Mouse (Mus musculus): ENCODE results near the gene Atp6v0a1.

The Atp6v0a1 gene

GRCm38 (mm10) chr11:101024001-101024400, 14.7 kb downstream of the Atp6v0a1 start:
- DNase-seq (ENCODE audit: low read depth in 1 of 2, low spot score in 2 of 2), result no peak

DNA sequence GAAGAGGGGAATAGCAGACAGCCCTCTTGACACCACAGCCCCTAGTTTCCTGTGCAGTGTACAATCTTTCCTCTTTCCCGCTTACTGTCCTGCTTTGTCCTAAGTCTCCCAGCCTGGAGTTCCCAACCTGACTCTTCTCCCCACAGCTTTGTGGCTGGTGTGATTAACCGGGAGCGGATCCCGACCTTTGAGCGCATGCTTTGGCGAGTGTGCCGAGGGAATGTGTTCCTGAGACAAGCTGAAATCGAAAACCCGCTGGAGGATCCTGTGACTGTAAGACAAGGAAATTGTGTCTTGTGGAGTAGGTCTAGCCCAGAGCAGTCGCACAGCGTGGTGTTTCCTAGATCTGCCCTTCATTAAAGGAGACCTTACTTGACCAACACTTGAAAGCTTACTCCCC, 17.9 kb downstream of the Atp6v0a1 start:
- no peak for DNase-seq (ENCODE audit: low read depth in 1 of 2, low spot score in 2 of 2)

- DNase-seq (ENCODE audit: low read depth in 1 of 2, low spot score in 2 of 2), result no peak
Observed at GRCm38 (mm10) chr11:101029320-101029719, 20.1 kb downstream of the Atp6v0a1 start.

DNA sequence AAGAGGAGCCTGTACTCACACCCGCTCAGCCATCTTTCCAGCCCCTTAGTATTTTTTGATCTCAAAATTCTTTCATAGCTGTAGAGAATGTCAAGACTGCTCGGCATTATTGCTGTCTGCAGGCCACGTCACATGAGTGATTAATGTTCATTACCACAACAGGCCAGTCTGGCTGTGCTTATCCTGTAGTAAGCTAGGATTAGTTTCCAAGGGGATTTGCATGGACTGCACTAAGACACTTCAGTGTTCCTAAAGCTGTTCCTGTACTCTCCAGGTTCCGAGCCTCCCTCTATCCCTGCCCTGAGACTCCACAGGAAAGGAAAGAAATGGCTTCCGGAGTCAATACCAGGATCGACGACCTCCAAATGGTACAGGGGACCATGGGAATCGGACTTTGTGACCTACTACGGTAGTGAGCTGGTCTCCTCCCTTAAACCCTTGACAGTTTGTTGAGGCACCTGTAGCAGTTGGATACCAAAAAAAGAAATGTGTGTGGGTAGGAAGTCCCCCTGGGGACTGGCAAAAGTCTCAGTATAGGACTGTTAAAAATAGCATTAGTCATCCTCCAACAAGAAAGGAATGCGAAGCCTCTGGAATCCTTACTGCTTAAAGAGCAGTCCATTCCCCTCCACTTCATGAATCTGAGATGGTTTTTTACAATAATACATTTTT, 21.0 kb downstream of the Atp6v0a1 start:
- no peak for DNase-seq (ENCODE audit: low read depth in 1 of 2, low spot score in 2 of 2)

GRCm38 (mm10) chr11:101030808-101031156, 21.5 kb downstream of the Atp6v0a1 start:
- no peak for DNase-seq (ENCODE audit: low read depth in 1 of 2, low spot score in 2 of 2)

DNA sequence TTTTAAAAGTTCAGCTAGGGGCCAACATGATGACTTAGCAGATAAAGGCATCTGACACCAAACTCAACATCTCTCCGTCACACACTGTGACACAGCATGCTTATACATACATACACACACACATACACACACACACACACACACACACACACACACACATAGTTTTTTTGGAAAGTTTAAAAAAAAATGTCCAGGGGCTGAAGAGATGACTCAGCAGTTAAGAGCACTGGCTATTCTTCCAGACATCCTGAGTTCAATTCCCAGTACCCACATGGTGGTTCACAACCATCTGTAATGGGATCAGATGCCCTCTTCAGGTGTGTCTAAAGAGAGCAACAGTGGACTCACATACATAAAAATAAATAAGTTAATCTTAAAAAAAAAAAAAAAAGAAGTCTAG, 22.2 kb downstream of the Atp6v0a1 start:
- no peak for DNase-seq (ENCODE audit: low read depth in 1 of 2, low spot score in 2 of 2)

DNA sequence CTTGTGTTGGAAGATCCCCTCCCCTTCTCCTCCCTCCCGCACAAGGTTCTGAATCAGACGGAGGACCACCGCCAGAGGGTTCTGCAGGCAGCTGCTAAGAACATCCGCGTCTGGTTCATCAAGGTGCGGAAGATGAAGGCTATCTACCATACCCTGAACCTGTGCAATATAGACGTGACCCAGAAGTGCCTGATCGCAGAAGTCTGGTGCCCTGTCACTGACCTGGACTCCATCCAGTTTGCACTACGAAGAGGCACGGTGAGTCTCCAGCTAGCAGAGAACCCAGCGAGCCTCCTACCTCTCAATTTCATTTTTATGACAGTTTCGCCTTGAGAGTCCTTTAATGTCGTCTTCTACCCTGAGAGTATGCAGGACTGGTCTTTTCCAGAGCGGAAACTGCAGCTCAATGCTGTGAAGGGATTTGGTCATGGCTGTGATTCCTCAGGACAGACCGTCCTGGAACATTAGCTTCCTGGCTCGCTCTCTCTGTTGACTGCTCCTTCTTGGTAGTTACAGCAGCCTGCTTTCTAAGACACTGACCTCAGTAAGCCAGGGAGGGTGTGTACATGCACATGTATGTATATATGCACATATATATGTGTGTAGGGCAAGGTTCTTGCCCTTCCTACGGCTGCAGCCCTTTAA, 24.7 kb downstream of the Atp6v0a1 start:
- DNase-seq (ENCODE audit: low read depth in 1 of 2, low spot score in 2 of 2), result no peak

GRCm38 (mm10) chr11:101034614-101035327, 25.5 kb downstream of the Atp6v0a1 start:
- DNase-seq (ENCODE audit: low read depth in 1 of 2, low spot score in 2 of 2), result no peak

DNA sequence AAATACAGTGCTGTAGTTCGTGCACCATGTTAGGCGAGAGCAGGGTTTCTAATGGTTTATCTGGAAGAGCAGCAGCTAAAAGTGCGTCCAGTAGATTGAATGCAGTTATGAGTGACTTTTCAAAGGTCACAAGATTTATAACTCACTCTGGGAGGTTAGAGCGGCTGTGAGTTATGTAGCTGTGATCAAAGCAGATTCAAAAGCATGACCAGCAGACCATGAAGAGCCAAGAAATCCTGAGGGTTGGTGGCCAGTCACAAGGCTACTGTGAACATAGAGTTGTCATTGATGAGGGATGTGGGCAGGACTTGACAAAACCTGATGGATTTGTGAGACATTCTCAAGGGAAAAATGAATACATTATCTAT, 26.1 kb downstream of the Atp6v0a1 start:
- DNase-seq (ENCODE audit: low read depth in 1 of 2, low spot score in 2 of 2), result no peak

GRCm38 (mm10) chr11:101037795-101038194, 28.5 kb downstream of the Atp6v0a1 start:
- DNase-seq (ENCODE audit: low read depth in 1 of 2, low spot score in 2 of 2), result no peak

- DNase-seq (ENCODE audit: low read depth in 1 of 2, low spot score in 2 of 2), result no peak
Observed at GRCm38 (mm10) chr11:101045826-101046225, 36.6 kb downstream of the Atp6v0a1 start.

GRCm38 (mm10) chr11:101046440-101046839, 37.2 kb downstream of the Atp6v0a1 start:
- no peak for DNase-seq (ENCODE audit: low read depth in 1 of 2, low spot score in 2 of 2)

DNA sequence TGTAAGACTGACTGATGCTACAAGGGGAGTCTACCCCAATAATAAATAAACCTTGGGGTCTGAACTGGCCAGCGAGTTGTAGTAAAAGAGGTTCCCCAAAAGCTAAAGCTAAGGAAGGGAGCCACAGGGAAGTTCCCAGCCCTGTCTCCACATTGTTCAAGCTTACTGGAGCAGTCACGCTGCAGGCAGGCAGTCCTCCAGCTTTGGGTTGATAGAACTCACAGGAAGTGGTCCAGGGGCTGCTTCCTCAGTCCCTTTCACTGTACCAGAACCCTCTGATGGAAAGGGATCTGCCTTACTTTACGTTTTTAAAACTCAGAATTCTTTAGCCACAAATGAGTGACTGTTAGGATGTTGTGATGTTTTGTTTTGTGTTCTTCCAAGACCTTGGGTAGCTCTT, 38.2 kb downstream of the Atp6v0a1 start:
- DNase-seq (ENCODE audit: low read depth in 1 of 2, low spot score in 2 of 2), result no peak

GRCm38 (mm10) chr11:101050359-101050758, 41.1 kb downstream of the Atp6v0a1 start:
- DNase-seq (ENCODE audit: low read depth in 1 of 2, low spot score in 2 of 2), result no peak

- DNase-seq (ENCODE audit: low read depth in 1 of 2, low spot score in 2 of 2), result no peak
Observed at GRCm38 (mm10) chr11:101051051-101051493, 41.8 kb downstream of the Atp6v0a1 start.

DNA sequence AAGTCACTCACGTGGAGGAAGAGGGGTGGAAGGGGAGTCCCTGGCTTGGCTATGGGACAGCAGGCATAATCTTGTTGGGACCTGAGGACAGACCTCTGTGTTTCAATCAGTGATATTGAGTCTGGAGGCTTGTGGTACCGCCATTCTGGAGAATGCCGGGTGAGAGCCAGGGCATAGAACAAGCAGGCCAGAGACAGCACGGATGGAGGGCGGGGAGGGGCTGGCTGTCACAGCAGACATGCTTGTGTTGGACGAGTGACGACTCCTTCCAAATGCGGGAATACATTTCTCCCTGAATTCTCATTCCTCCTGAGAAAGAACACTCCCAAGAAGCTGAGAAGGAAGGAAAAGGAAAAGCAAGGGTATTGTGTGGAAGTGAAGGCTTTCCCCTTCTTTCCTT, 42.4 kb downstream of the Atp6v0a1 start:
- no peak for DNase-seq (ENCODE audit: low read depth in 1 of 2, low spot score in 2 of 2)

GRCm38 (mm10) chr11:101052751-101053473, 43.7 kb downstream of the Atp6v0a1 start:
- DNase-seq (ENCODE audit: low read depth in 1 of 2, low spot score in 2 of 2), result no peak

GRCm38 (mm10) chr11:101053974-101054373, 44.7 kb downstream of the Atp6v0a1 start:
- DNase-seq (ENCODE audit: low read depth in 1 of 2, low spot score in 2 of 2), result no peak

DNA sequence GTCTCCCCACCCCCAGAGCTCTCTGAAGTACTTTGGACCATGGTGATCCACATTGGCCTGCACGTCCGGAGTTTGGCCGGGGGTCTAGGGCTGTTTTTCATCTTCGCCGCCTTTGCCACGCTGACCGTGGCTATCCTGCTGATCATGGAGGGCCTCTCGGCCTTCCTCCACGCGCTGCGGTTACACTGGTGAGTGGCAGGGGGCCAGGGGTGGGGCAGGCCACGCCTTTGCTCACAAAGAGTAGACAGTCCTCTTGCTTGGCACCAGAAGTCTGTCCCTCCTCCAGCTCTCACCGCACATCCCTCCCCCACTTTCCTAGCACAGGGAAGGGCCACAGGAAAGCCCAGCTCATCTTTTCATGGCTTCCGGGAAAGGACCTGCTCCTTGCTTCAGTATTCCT, 46.2 kb downstream of the Atp6v0a1 start:
- DNase-seq (ENCODE audit: low read depth in 1 of 2, low spot score in 2 of 2), result no peak

DNA sequence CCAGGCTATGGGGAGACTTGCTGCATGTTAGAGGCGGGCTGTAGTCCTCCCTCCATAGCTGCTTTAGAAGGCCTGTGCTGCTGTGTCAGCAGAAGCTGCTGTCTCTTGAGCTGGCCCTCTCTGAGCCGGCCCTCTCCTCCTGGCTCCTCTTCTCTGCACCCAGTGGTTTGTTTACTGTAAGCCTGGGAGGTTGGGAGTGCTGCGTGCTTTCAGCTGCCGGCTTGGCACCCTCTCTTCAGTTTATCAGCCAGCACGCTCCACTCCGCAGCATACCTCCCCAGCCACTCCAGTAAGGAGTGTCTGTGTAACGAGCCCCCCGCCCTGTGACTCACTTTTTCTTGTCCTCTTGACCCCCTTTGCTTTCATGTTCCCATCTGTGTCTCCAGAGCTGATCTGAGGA, 47.6 kb downstream of the Atp6v0a1 start:
- no peak for DNase-seq (ENCODE audit: low read depth in 1 of 2, low spot score in 2 of 2)

GRCm38 (mm10) chr11:101057860-101058259, 48.6 kb downstream of the Atp6v0a1 start:
- DNase-seq (ENCODE audit: low read depth in 1 of 2, low spot score in 2 of 2), result peak in 1 of 2 experiments; percentile 69

DNA sequence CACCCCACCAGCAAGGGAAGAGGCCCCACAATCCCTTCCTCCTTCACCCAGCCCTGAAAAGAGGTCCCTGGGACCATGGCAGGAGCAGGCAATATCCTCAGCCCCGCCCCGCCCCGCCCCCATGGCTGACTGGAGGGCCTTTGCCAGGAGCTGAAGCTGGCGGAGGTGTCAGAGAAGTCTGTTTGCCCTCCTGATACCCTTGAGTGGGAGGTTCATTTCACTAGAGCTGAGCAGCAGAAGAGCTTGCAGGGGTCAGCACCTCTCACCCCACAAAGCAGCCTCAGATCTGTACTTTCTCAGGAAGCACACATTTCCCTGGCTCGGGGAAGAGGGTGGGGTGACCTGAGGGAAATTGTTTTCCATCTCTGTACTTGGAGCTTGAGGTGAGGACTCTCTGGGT, 49.5 kb downstream of the Atp6v0a1 start:
- DNase-seq (ENCODE audit: low read depth in 1 of 2, low spot score in 2 of 2), result no peak

All from monocyte, adult 2 months (primary cell).